Mouse (Mus musculus) urinary bladder, postnatal 4 days (tissue): ENCODE results near the gene Muc15.

Source experiments
- DNase-seq, 2 experiments: peaks; one replicate each; pipeline ENCODE4 v3.0.0; 2021 to 2022; ENCODE audit warnings: low spot score in 2 of 2

The Muc15 gene

GRCm38 (mm10) chr2:110721290-110721753 lies at the start of gene Muc15:
TSS of gene Muc15 (plus strand) at chr2:110721340.
- no peak for DNase-seq

- DNase-seq, result no peak
These were observed 11.7 kb upstream of the Muc15 start for GRCm38 (mm10) chr2:110709436-110709835.

DNA sequence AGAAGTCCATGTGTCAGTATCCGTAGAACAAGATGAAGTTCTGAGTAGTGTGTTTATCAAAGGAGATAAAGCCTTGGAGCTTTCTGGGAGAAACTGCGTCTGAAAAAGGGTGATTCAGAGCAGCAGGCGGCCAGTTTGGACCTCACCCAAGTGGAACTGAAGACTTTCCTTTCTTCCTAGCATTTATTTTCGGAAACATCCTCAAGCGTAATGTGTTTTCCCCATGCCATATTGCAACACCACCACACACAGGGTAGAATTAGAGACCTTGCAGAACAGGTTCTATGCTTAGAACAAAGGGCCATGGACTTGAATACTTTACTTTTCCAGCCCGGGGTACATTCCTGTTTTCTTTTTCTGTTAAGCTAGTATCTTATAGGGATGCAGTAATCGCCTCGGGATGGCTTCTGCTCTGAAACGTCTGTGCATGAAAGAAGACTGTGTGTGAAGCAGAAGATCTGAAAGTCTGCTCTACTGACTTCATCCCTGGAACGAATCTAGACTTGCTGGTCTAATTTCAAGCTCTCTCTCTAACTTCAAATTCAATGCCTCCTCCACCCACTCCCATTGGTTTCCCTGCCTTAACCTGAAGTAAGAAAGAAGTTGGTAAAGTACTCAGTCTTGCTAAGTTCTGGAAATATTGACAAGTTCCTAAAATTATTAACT lies 11.0 kb upstream of the Muc15 start:
- DNase-seq, result no peak

DNA sequence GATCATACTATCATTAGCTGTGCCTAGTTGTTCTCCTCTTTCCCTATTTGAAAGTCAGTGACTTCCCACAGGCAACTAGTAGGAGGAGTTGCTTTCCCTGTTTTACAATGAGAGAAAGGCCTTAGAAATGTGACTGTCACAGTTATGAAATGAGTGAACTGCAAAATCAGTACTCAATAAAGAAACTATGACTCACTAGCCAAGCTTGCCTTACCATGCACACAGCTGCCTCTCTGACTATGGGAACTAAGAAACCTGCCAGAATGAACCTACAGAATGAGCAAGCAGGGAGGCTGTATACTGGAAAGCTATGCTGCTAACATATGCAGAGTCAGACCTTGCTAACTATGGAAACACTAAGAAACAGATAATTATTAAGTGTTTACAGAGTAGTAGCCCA lies 2.1 kb upstream of the Muc15 start:
- no peak for DNase-seq

DNA sequence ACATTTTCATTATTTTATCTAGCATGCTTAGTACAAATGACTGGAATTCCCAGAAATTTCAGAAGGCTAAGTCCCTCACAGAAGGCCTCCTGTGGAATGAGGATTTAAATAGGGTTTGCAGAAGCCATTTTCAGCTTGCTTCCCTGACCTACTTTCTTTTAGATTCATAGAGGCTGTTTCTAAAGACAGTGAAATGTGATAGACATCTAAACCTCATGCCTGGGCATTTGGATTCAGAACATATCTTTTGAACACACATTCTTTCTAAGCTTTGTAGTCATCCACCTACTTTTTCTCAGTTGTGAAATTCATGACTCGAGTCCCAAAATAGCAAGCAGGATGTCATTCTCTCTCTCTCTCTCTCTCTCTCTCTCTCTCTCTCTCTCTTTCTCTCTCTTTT lies 1.1 kb downstream of the Muc15 start:
- DNase-seq, result no peak

DNA sequence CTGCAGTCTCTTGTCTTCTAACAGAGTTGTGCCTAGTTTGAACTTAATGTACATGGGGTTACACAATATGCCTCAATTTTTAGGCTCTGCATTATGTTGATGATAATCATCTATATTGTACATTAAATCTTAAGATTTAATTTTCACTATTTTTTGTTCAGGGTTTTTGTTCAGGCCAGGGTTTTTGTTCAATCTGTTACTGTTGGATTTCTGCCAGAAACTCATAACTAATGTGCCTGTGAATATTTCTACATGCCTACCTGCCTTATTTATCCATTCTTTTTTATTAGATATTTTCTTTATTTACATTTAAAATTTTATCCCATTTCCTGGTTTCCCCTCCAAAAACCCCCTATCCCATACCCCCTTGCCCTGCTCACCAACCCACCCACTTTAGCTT lies 5.0 kb downstream of the Muc15 start:
- DNase-seq, result no peak

DNA sequence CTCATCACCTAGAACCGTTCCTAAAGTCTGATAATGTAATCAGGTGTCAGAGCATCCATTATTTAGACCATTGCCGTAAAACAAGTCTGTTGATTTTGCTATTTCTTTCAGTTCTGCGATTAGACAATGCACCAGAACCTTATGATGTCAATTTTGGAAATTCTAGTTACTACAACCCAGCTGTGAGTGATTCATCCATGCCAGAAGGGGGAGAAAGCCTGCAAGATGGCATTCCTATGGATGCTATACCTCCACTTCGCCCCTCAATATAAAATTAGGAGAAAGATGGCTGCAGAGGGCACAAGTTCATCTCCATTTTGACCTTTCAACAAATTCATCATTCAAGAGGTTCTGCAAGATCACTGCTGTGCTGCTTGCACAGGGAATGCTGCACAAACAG lies 16.1 kb downstream of the Muc15 start:
- DNase-seq, result no peak

GRCm38 (mm10) chr2:110737981-110738380 lies 16.8 kb downstream of the Muc15 start:
- no peak for DNase-seq

DNA sequence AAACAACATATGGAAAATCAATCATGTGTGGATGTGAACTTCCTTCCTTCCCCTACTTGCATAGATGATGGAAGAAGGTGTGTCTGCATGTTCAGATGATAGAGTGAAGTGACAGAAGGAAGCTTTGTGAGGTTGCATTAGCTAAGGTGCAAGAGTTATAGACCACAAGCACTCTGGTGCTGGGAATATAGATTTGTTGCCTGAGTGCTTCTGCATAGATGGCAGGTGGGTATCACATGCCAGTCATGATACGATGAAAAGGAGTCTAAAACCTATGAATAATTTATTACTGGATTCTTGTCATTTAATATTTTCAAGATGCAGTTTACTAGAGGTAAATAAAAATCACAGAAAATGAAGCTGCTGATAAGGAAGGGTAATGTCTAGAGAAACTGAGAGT lies 18.6 kb downstream of the Muc15 start:
- DNase-seq, result no peak

DNA sequence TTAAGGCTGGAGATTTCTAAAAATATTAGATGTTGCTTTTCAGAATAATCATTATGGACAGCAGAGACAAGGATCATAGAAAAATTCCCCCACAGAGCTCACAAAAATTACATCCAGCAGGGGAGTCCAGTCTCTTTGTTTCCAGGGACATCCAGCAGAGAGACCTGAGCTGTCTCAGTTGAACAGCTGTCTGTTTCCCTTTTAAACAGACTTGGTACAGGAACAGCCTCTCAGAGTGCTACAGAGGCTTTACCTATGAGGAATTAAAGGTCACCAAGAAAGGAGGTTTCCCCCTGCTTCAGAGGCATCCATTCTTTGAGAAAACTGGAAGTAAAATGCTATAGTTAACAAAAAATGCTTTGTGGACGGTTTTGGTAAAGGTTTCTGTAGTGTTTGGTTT lies 19.4 kb downstream of the Muc15 start:
- DNase-seq, result no peak

DNA sequence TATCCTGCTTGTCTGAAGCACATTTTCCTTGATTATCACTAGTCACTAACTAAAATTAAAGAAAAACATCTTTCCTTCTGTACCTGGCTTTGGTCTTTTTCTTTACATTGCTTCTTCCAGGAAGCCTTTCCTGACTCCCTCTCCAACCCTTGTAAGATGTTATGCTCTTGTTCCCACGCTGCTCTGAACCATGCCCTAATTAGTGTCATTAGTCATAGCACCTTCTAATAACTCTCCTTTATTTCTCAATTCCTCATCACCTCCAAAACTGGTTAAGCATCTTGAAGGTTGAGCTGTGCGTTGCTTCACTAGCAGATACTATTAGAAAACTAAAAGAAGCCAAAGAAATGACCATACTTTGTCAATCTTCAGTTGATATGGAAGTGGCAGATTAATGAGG lies 36.4 kb downstream of the Muc15 start:
- no peak for DNase-seq

GRCm38 (mm10) chr2:110759434-110759833 lies 38.3 kb downstream of the Muc15 start:
- DNase-seq, result no peak

DNA sequence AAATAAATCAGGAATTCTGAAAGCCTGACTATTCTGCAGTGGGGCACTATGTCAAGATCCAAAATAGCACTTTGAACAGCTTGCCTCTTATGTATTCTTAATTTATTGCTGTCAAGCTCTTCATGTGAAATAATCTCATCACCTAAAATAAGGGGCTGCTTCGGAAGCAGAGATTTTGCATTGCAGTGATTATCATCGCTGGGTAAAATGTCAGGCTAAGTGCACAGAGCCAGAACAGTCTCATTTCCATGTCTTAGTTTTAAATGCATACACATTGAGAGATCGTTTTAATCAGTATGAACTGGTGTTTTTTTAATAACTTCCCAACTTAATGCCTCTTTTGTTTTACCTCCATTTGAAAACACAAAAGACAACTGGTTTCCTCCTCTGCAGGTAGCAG lies 66.3 kb downstream of the Muc15 start:
- DNase-seq, result no peak
